Mouse (Mus musculus): ENCODE measurements around the gene Olfr1465. TPM values are rescaled to one million over a fixed set of nuclear protein-coding genes. Genes with fewer than 3 reads are reported as not detected.

The Olfr1465 gene
- polyA plus RNA-seq (2012; rRNA removed) = not detected in 2 replicates

DNA sequence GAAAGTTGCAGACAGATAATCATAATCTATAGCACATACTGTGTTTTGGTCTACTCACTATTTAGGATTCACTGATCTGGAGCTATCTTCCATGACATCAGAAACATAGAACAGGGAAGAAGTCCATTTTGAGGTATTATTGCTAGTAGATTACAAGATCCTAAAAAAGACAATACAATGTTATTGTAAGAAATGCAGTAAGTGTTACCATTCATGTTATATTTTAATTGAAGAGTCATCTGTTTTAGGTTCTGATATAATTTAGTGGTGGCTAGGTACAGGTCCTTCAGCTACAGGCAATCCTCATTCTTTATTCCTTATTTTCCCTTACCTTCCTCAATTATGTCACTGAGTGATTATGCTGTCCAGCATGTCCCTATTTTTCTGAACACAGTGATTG is at the start of gene Olfr1465:
Gene Olfr1465 (minus strand): TSS at position 101 of the 400 bp plus-strand sequence.

DNA sequence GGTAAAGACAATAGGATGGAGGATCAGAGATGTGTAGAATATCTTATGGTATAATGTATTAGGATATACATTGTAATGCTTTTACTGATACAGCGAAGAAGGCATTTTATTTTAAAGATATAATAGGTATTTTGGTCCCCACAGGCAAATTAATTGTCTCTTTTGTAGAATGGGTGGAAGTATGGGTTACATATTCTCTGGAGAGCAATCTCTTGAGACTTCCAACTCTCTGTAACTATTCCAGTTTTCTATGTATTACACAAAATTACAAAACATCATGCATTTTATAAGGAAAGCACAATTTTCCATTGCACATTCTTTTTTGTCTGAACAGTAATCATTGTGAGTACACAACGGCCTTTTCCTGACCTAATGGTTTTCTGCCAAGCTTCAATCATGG is 46.6 kb upstream of the Olfr1465 start, which contains the start of gene Olfr1467:
Gene Olfr1467 (plus strand): TSS at position 301 of the 400 bp plus-strand sequence.

DNA sequence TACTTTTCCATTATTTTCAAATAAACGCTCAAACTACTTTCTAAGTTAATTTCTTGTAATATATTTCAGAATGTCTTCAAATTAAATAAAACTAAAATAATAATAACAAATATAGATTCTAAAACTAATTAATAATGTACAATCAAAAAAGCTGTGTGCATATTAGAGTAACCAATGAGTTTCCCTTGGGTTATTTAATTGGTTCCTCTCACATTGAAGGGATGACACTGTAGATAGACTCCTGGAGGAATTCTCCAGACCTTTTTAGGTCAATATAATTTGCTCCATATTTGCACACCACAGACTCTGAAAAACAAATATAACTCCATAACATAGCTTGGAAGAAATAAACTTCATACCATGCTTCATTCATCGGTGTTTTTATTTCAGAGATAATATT is 23.2 kb upstream of the Olfr1465 start, which contains the start of gene Olfr1466:
Gene Olfr1466 (plus strand): TSS at position 301 of the 400 bp plus-strand sequence.

Other genes starting within 250 kb of the Olfr1465 start
- not detected in 2 replicates for gene Olfr1457, start 217.7 kb downstream of the Olfr1465 start, polyA plus RNA-seq (2012; rRNA removed)
- not detected in 2 replicates for gene Olfr1458, start 208.8 kb downstream of the Olfr1465 start, polyA plus RNA-seq (2012; rRNA removed)
- gene Olfr1459, start 166.0 kb downstream of the Olfr1465 start, polyA plus RNA-seq (2012; rRNA removed) = not detected in 2 replicates
- gene Olfr1461, start 152.5 kb downstream of the Olfr1465 start, polyA plus RNA-seq (2012; rRNA removed) = not detected in 2 replicates
- gene Olfr1462, start 129.8 kb downstream of the Olfr1465 start, polyA plus RNA-seq (2012; rRNA removed) = not detected in 2 replicates
- not detected in 2 replicates for gene Olfr1463, start 84.2 kb downstream of the Olfr1465 start, polyA plus RNA-seq (2012; rRNA removed)
- not detected in 2 replicates for gene Olfr1466, start 23.3 kb upstream of the Olfr1465 start, polyA plus RNA-seq (2012; rRNA removed)
- not detected in 2 replicates for gene Olfr1467, start 46.7 kb upstream of the Olfr1465 start, polyA plus RNA-seq (2012; rRNA removed)
- gene Olfr1469, start 92.3 kb upstream of the Olfr1465 start, polyA plus RNA-seq (2012; rRNA removed) = not detected in 2 replicates
- not detected in 2 replicates for gene Olfr1471, start 127.9 kb upstream of the Olfr1465 start, polyA plus RNA-seq (2012; rRNA removed)
- gene Olfr1472, start 140.5 kb upstream of the Olfr1465 start, polyA plus RNA-seq (2012; rRNA removed) = not detected in 2 replicates
- not detected in 2 replicates for gene Olfr1474, start 154.0 kb upstream of the Olfr1465 start, polyA plus RNA-seq (2012; rRNA removed)
- gene Olfr1475, start 164.7 kb upstream of the Olfr1465 start, polyA plus RNA-seq (2012; rRNA removed) = not detected in 2 replicates
- gene Olfr1477, start 185.0 kb upstream of the Olfr1465 start, polyA plus RNA-seq (2012; rRNA removed) = not detected in 2 replicates
- not detected in 2 replicates for gene Olfr1480, start 212.4 kb upstream of the Olfr1465 start, polyA plus RNA-seq (2012; rRNA removed)

All from central nervous system, embryonic 18 days (tissue).